Mouse (Mus musculus): ENCODE data around the gene Prelid3b. TPM values are rescaled to one million over a fixed set of nuclear protein-coding genes. Genes with fewer than 3 reads are reported as not detected.
A peak's percentile ranks its signal among the peaks of the same experiment; 100 is the strongest.

Prelid3b gene
- polyA plus RNA-seq, 1 experiment from 2014 or later = 120 TPM

- no peak overlapping the region; the same call in 1 of the 2 replicates for H3K27ac ChIP-seq
- ATAC-seq = 0 out of 2 replicates have a peak, but pooled peaks have one; percentile 36
- peak overlapping the region; percentile 71 for H3K9ac ChIP-seq
- WGBS = 64% methylated on average over 11 of the region's 11 CpGs
- peak overlapping the region; percentile 50 for H3K4me3 ChIP-seq
- peaks cover 15% of the 10 kb centered on the region; the same call in 1 of the 2 replicates for H3K36me3 ChIP-seq (ENCODE audit: poor library complexity, severe bottlenecking)
- H3K4me1 ChIP-seq = peaks cover 20% of the 10 kb centered on the region
- H3K27me3 ChIP-seq = no peaks in the 10 kb centered on the region
- H3K4me2 ChIP-seq = peak overlapping the region; percentile 77
- no peaks in the 10 kb centered on the region for H3K9me3 ChIP-seq (replicated peaks)
These were observed 34.7 kb downstream of the Prelid3b start for GRCm38 (mm10) chr2:174438181-174438580.

GRCm38 (mm10) chr2:174437697-174437982 is 35.2 kb downstream of the Prelid3b start:
- Histone ChIP-seq H3K27ac (no peak overlapping the region), H3K9me3 (replicated peaks) (no peaks in the 10 kb centered on the region), H3K36me3 (ENCODE audit: poor library complexity, severe bottlenecking) (peaks cover 15% of the 10 kb centered on the region; the same call in 1 of the 2 replicates), H3K4me2 (peak overlapping the region; percentile 77), H3K27me3 (no peaks in the 10 kb centered on the region), H3K9ac (no peak overlapping the region), H3K4me3 (no peak overlapping the region), H3K4me1 (peaks cover 20% of the 10 kb centered on the region)
- ATAC-seq = no peak
- WGBS = 89% methylated on average over 4 of the region's 4 CpGs

GRCm38 (mm10) chr2:174436916-174437696 is 35.8 kb downstream of the Prelid3b start:
- Histone ChIP-seq H3K4me2 (peak overlapping the region; percentile 77; the same call in 1 of the 2 replicates), H3K36me3 (ENCODE audit: poor library complexity, severe bottlenecking) (peaks cover 15% of the 10 kb centered on the region; the same call in 1 of the 2 replicates), H3K4me1 (peaks cover 20% of the 10 kb centered on the region), H3K9me3 (replicated peaks) (no peaks in the 10 kb centered on the region), H3K9ac (no peak overlapping the region), H3K27ac (no peak overlapping the region), H3K4me3 (no peak overlapping the region), H3K27me3 (no peaks in the 10 kb centered on the region)
- 93% methylated on average over 7 of the region's 7 CpGs for WGBS
- ATAC-seq = no peak

GRCm38 (mm10) chr2:174436076-174436701 is 36.7 kb downstream of the Prelid3b start:
- Histone ChIP-seq H3K9me3 (replicated peaks) (no peaks in the 10 kb centered on the region), H3K27ac (no peak overlapping the region), H3K4me2 (no peak overlapping the region), H3K27me3 (no peaks in the 10 kb centered on the region), H3K9ac (no peak overlapping the region), H3K36me3 (ENCODE audit: poor library complexity, severe bottlenecking) (peaks cover 15% of the 10 kb centered on the region; the same call in 1 of the 2 replicates), H3K4me1 (peaks cover 20% of the 10 kb centered on the region), H3K4me3 (no peak overlapping the region)
- no peak for ATAC-seq
- 93% methylated on average over 26 of the region's 26 CpGs for WGBS

- Histone ChIP-seq H3K4me3 (no peak overlapping the region), H3K4me1 (peaks cover 20% of the 10 kb centered on the region), H3K36me3 (ENCODE audit: poor library complexity, severe bottlenecking) (peaks cover 15% of the 10 kb centered on the region; the same call in 1 of the 2 replicates), H3K27ac (no peak overlapping the region), H3K9me3 (replicated peaks) (no peaks in the 10 kb centered on the region), H3K4me2 (no peak overlapping the region), H3K9ac (no peak overlapping the region), H3K27me3 (no peaks in the 10 kb centered on the region)
- ATAC-seq = no peak
- 96% methylated on average over 9 of the region's 9 CpGs for WGBS
These were observed 37.9 kb downstream of the Prelid3b start for GRCm38 (mm10) chr2:174434943-174435342.

- Histone ChIP-seq H3K4me3 (no peak overlapping the region), H3K4me2 (no peak overlapping the region), H3K9ac (peak overlapping the region; percentile 16; the same call in 1 of the 2 replicates), H3K27me3 (no peaks in the 10 kb centered on the region), H3K27ac (peak overlapping the region; percentile 40; the same call in 1 of the 2 replicates), H3K36me3 (ENCODE audit: poor library complexity, severe bottlenecking) (peaks cover 61% of the 10 kb centered on the region), H3K4me1 (peaks cover 11% of the 10 kb centered on the region), H3K9me3 (replicated peaks) (no peaks in the 10 kb centered on the region)
- WGBS = 32% methylated on average over 10 of the region's 10 CpGs
- ATAC-seq = peak; percentile 57
These were observed 43.8 kb downstream of the Prelid3b start for GRCm38 (mm10) chr2:174428996-174429591.

- 78% methylated on average over 18 of the region's 18 CpGs for WGBS
These were observed 44.6 kb downstream of the Prelid3b start for GRCm38 (mm10) chr2:174428076-174428835.

GRCm38 (mm10) chr2:174426856-174427255 is 46.0 kb downstream of the Prelid3b start:
- ATAC-seq = no peak
- no peak overlapping the region for H3K4me3 ChIP-seq
- 98% methylated on average over 12 of the region's 12 CpGs for WGBS
- H3K4me2 ChIP-seq = no peak overlapping the region
- H3K9me3 ChIP-seq (replicated peaks) = no peaks in the 10 kb centered on the region
- no peak overlapping the region for H3K9ac ChIP-seq
- H3K36me3 ChIP-seq (ENCODE audit: poor library complexity, severe bottlenecking) = peaks cover 78% of the 10 kb centered on the region
- H3K27ac ChIP-seq = no peak overlapping the region
- no peaks in the 10 kb centered on the region for H3K27me3 ChIP-seq
- peaks cover 11% of the 10 kb centered on the region for H3K4me1 ChIP-seq

More at GRCm38 (mm10) chr2:174428076-174428835, 44.6 kb downstream of the Prelid3b start:
- H3K4me2 ChIP-seq = no peak overlapping the region
- H3K4me3 ChIP-seq = no peak overlapping the region
- peaks cover 11% of the 10 kb centered on the region for H3K4me1 ChIP-seq
- no peak for ATAC-seq
- H3K27ac ChIP-seq = peak overlapping the region; percentile 40; the same call in 1 of the 2 replicates
- H3K9ac ChIP-seq = no peak overlapping the region
- H3K36me3 ChIP-seq (ENCODE audit: poor library complexity, severe bottlenecking) = peaks cover 65% of the 10 kb centered on the region
- no peaks in the 10 kb centered on the region for H3K27me3 ChIP-seq
- no peaks in the 10 kb centered on the region for H3K9me3 ChIP-seq (replicated peaks)

- Histone ChIP-seq H3K4me1 (peaks cover 10% of the 10 kb centered on the region), H3K27ac (no peak overlapping the region), H3K4me3 (no peak overlapping the region), H3K9me3 (replicated peaks) (no peaks in the 10 kb centered on the region), H3K4me2 (no peak overlapping the region), H3K36me3 (ENCODE audit: poor library complexity, severe bottlenecking) (peaks cover 99% of the 10 kb centered on the region), H3K9ac (no peak overlapping the region), H3K27me3 (no peaks in the 10 kb centered on the region)
- no peak for ATAC-seq
- 90% methylated on average over 11 of the region's 11 CpGs for WGBS
These were observed 48.4 kb downstream of the Prelid3b start for GRCm38 (mm10) chr2:174424301-174425085.

- WGBS = 87% methylated on average over 6 of the region's 6 CpGs
- H3K36me3 ChIP-seq (ENCODE audit: poor library complexity, severe bottlenecking) = peaks cover 67% of the 10 kb centered on the region
- ATAC-seq = no peak
These were observed 51.8 kb downstream of the Prelid3b start for GRCm38 (mm10) chr2:174421107-174421506.

GRCm38 (mm10) chr2:174415731-174416310 is 57.1 kb downstream of the Prelid3b start, which contains the start of gene Nelfcd:
Nelfcd (plus strand) TSS chr2:174415804.
- Histone ChIP-seq H3K9me3 (replicated peaks) (no peaks in the 10 kb centered on the region), H3K9ac (peak within 1 kb of the TSS; percentile 85), H3K27me3 (no peaks in the 10 kb centered on the region), H3K27ac (no peak within 1 kb of the TSS), H3K4me2 (peak within 1 kb of the TSS; percentile 86), H3K4me3 (peak within 1 kb of the TSS; percentile 87), H3K4me1 (peaks cover 13% of the 10 kb centered on the region), H3K36me3 (ENCODE audit: poor library complexity, severe bottlenecking) (peaks cover 14% of the 10 kb centered on the region)
- under 1% methylated on average over 40 of the region's 40 CpGs for WGBS
- peak; percentile 95 for ATAC-seq

More at GRCm38 (mm10) chr2:174421107-174421506, 51.8 kb downstream of the Prelid3b start:
- Histone ChIP-seq H3K27ac (no peak overlapping the region), H3K4me1 (peaks cover 12% of the 10 kb centered on the region), H3K9me3 (replicated peaks) (no peaks in the 10 kb centered on the region), H3K4me2 (no peak overlapping the region), H3K9ac (no peak overlapping the region), H3K27me3 (no peaks in the 10 kb centered on the region), H3K4me3 (no peak overlapping the region)
